In genomic region chr2:23570563-23570962, GRCm38 (mm10) we compare ENCODE assay signal across 8 mouse cellular contexts. TPM values are rescaled to one million over a fixed set of nuclear protein-coding genes. Genes with fewer than 3 reads are reported as not detected.
DNase-seq lines count a peak whose midpoint lies in the region; ATAC-seq and TF ChIP-seq lines count a peak whose summit lies in the region.

No protein-coding gene starts in this region.

- no peak overlapping the region for H3K27ac ChIP-seq in heart, embryonic 10.5 days
- no peak overlapping the region for H3K27ac ChIP-seq in hindbrain, embryonic 13.5 days

- H3K4me2 ChIP-seq in hindbrain, embryonic 13.5 days: peak overlapping the region; percentile 70

- no peaks in the 10 kb centered on the region; the same call in 1 of the 2 replicates for H3K36me3 ChIP-seq in heart, embryonic 10.5 days
- H3K36me3 ChIP-seq in E14TG2a.4 (ENCODE audit: insufficient read depth, low read length): 0 out of 2 replicates have a peak, but pooled peaks cover 4% of the 10 kb centered on the region
- H3K36me3 ChIP-seq in hindbrain, embryonic 13.5 days: no peaks in the 10 kb centered on the region

- H3K27me3 ChIP-seq in heart, embryonic 10.5 days (ENCODE audit: insufficient read depth, poor library complexity, severe bottlenecking): 0 out of 2 replicates have a peak, but pooled peaks cover 3% of the 10 kb centered on the region
- H3K27me3 ChIP-seq in E14TG2a.4 (ENCODE audit: insufficient read depth, low read length): no peaks in the 10 kb centered on the region
- H3K27me3 ChIP-seq in hindbrain, embryonic 13.5 days: peaks cover 23% of the 10 kb centered on the region

- H3K4me1 ChIP-seq in heart, embryonic 10.5 days: peaks cover 8% of the 10 kb centered on the region; the same call in 1 of the 2 replicates
- peaks cover 8% of the 10 kb centered on the region for H3K4me1 ChIP-seq in E14TG2a.4 (replicated peaks; ENCODE audit: low read depth, low read length)
- peaks cover 19% of the 10 kb centered on the region for H3K4me1 ChIP-seq in hindbrain, embryonic 13.5 days (replicated peaks)

- no peaks in the 10 kb centered on the region for H3K9me3 ChIP-seq in heart, embryonic 10.5 days
- peaks cover 6% of the 10 kb centered on the region for H3K9me3 ChIP-seq in E14TG2a.4 (ENCODE audit: low read length)
- no peaks in the 10 kb centered on the region for H3K9me3 ChIP-seq in hindbrain, embryonic 13.5 days

- DNase-seq in heart, embryonic 10.5 days (ENCODE audit: low spot score): no peak
- no peak for DNase-seq in heart, postnatal 4 days
- peak; percentile 32 for DNase-seq in lung, postnatal 36 days
- no peak for DNase-seq in cerebellum, adult 11-12 months
- no peak for DNase-seq in urinary bladder, adult 2 months (ENCODE audit: low spot score)
- DNase-seq in thymus, postnatal 36 days: no peak

- 0 out of 2 replicates have a peak overlapping the region, but pooled peaks have one; percentile 98 for H3K9ac ChIP-seq in hindbrain, embryonic 13.5 days

- H3K4me3 ChIP-seq in heart, embryonic 10.5 days: peak overlapping the region; percentile 90
- peak overlapping the region; percentile 90 for H3K4me3 ChIP-seq in E14TG2a.4 (replicated peaks; ENCODE audit: low read length)
- peak overlapping the region; percentile 98 for H3K4me3 ChIP-seq in hindbrain, embryonic 13.5 days

- no peak for ATAC-seq in hindbrain, embryonic 13.5 days (ENCODE audit: low FRiP score)

- WGBS in heart, embryonic 10.5 days: 79% methylated on average over 4 of the region's 4 CpGs
- WGBS in hindbrain, embryonic 13.5 days: 89% methylated on average over 4 of the region's 4 CpGs

- TF ChIP-seq CTCF in E14TG2a.4 (conservative IDR thresholded peaks at IDR 0.05; ENCODE audit: low read length): no peak

RNA-seq across cellular contexts. Expression of gene Spopl, which starts 1.3 kb away (rescaled TPM):
- polyA plus RNA-seq in heart, embryonic 10.5 days (2016; fragmentation: Nextera tagmentation; extraction: Ambion mirVana): 11.5 and 11.9 TPM in 2 replicates
- total RNA-seq in heart, postnatal 4 days (2021): 10 to 100 TPM; 21.1 to 23.7 TPM
- polyA plus RNA-seq in hindbrain, embryonic 13.5 days (2015; fragmentation: Nextera tagmentation; extraction: Ambion mirVana): 9.8 and 10.9 TPM in 2 replicates
- polyA plus RNA-seq in urinary bladder, adult 2 months (2012; rRNA removed): 7.3 and 8.4 TPM in 2 replicates
